Mouse (Mus musculus): ENCODE measurements at regions not wholly inside any gene's neighbourhood (a gene's known extent, or its start where the extent isn't known, plus 50 kb on each side); places are given as distances from the start of the nearest gene placed in this dataset.

- TF ChIP-seq CTCF (IDR thresholded peaks at IDR 0.05; ENCODE audit: low read depth) (no peak), EP300 (optimal IDR thresholded peaks at IDR 0.05) (no peak)
These were observed 275.7 kb downstream of the Klf5 start for GRCm38 (mm10) chr14:99574146-99574545.
